Mouse (Mus musculus): Measurements from ENCODE around the gene Usp24.

DNA sequence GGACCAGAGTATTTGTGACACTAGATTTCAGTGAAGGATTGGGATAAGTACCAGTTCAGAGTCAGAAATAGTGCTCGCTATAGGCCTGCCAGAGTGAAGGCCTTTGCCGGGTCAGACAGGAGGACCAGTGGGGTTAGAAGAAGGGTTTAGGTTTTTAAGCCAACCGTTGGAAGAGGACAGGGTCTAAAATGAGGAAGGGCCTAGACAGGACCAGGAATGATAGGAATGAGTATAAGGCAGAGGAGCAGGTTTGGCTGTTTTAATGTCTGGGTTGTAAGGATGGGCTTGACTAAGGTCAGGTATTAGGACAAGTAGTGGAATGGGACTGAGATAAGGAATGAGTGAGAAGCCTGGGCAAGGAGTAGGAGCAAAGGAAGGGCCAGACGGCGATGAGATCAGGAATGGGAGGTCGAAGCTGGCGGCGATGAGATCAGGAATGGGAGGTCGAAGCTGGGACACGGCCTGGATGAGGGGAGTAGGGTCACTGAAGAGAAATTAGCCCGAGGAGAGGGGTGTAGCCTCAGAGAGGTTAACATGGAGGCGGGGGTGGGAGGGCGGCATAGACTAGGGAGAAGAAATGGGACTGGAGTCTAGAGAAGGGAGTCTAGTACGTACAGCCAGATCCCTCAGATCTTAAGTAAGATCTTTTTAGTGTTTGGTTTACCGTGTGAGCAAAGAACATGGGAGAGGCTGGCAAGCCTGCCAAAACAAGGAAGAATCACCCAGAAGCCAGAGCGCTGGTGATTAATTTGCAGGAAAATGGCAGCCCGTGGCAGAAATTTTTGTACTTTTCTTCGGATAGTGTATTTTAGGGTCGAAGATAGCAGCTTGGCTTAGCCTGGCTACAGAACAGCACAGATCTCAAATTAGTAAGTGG, 1.4 kb downstream of the Usp24 start:
- no peak for TF ChIP-seq CTCF (IDR thresholded peaks at IDR 0.05; ENCODE audit: low read depth)
- no peak for TF ChIP-seq EP300 (IDR thresholded peaks at IDR 0.05; ENCODE audit: low read depth)
